Mouse (Mus musculus) spleen, adult 12 weeks (tissue): ENCODE results near the gene Rab3ip.
A peak's percentile ranks its signal among the peaks of the same experiment; 100 is the strongest.

Experiments used
- DNase-seq: peaks from one replicate; pipeline ENCODE4 v3.0.0; 2022; ENCODE audit warnings: low spot score

Rab3ip gene

DNA sequence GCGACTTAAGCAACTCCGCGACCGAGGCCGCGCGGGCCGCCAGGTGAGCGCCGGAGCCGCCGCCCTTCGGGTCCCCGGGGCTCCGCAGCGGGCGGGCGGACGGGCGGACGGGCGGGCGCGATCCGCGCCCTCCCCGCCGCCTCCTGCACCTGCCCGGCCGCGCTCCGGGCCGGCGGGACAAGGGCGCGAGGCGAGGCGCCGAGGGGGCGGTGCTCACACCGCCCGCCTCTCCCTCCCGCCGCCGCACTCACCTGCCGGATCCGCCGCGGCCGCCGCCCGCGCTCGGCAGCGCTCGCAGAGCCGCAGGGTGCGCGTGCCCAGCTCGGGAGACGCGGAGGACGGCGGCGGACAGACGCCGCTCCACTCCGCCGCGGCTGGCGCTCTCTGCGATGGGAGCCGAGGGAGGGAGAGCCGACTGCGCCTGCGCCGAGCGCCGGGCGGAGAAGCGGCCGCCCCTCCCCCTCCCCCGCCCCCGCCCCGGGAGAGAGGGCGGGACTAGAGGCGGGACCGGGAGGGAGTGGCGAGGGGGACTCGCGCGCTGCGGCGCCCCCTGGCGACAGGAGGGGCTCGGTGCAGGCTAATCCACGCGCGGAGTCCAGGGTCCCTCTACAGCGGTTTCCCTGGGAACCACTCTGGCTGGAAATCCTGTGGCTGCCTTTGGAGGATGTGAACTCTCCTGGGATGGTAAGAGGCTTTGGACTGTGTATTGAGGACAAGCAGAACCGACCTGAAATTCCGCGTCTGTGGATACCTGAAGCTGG is at the start of gene Rab3ip:
Gene Rab3ip, minus strand, starts transcription at position 761 of the 761 bp plus-strand sequence.
- DNase-seq: peak; percentile 90

DNA sequence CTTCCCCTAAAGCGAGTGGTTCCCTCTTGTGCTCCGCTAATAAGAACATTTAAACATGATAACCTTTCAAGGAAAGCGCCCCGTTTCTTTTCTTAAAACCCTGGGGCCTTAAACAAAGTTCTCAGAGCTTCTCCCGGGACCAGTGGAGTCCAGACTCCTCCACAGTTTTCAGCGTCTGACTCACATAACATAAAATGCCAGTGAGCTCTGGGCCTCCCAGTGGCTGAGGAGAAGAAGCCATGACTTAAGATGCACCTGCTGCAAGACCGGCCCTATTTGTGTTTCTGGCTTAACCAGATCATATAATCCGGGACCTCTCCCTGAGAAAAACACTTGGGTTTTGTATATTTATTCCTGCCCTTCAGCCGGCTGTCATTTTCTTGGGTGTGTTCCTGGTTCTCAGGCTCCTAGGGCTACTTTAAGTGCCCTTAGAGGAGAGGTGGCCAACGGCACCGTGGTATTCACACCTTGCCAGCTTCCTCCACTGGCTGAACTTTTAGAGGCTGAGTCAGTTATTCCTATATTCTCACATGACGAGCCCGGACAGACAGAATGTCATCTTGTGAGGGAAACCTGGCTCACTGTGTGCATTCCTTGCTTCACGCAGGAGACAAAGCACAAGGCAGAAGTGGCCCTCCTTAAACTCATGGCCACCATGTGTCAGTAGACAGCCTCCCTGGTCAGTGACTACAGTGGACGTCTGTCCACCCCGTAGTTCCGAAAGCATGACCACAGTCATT is 48.3 kb upstream of the Rab3ip start:
- no peak for DNase-seq

GRCm38 (mm10) chr10:116996236-116996600 is 45.6 kb upstream of the Rab3ip start:
- no peak for DNase-seq

- DNase-seq: no peak
These were observed 45.1 kb upstream of the Rab3ip start for GRCm38 (mm10) chr10:116995584-116996235.

GRCm38 (mm10) chr10:116995162-116995561 is 44.6 kb upstream of the Rab3ip start:
- no peak for DNase-seq

DNA sequence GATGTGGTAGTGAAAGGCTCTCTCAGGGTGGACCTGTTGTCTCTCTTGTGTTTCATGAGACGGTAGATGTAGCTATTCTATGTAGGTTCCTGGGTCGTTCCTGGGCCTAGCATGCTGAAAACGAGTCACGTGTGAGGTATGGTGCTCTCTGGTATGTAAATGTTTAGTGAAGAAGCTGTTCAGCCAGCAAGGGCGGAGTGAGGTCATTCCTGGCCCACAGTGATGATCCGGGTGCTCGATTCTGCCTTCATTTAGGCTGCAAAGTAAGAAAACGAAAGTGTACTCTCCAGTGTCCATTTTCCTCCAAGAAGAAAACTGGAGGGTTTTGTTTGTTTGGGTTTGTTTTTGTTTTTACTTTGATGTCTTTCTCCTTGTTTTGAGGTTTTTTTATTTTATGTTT is 43.4 kb upstream of the Rab3ip start:
- no peak for DNase-seq

DNA sequence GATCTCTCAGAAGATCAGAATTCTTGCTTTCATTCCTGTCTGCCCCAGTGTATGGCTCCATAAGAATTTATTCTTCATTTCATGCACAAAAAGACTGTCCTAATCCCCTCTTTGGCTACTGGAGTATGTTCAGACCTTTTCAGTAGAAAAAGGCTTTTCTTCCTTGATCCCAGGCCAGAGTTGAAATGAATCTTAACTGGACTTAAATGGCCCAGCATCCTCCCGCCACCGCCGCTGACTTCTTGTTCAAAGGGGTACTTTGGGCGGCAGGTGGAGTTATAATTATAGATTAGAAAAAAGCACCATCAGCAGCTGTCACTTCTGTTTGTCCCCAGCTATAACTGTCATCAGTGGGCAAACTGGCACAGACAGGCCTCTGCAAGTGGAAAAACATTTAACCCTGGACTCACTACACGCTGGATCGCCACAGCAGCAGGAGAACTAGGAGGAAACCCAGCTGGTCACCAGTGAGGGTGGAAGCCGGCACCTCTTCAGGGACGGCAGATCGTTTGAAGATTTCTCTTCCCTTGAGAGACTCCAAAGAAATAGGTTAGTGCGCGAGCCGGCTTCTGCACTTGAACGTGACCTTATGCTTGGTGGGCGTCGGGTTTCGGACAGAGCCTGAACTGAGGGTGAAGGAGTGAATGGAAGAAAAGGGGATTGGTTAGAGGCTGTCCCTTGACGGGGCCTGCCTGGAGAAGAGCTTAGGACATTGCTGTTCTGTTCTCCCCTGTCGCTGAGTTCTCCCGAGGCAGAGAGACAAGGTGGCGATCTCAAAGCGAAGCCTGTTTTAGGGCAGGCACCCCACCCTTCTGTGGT is 35.9 kb upstream of the Rab3ip start, which contains the start of gene Best3:
Gene Best3, plus strand, starts transcription at position 51 of the 819 bp plus-strand sequence.
- no peak for DNase-seq

- no peak for DNase-seq
These were observed 34.3 kb upstream of the Rab3ip start for GRCm38 (mm10) chr10:116984836-116985235.

- no peak for DNase-seq
These were observed 32.0 kb upstream of the Rab3ip start for GRCm38 (mm10) chr10:116982526-116982925.

GRCm38 (mm10) chr10:116980888-116981287 is 30.3 kb upstream of the Rab3ip start:
- no peak for DNase-seq

DNA sequence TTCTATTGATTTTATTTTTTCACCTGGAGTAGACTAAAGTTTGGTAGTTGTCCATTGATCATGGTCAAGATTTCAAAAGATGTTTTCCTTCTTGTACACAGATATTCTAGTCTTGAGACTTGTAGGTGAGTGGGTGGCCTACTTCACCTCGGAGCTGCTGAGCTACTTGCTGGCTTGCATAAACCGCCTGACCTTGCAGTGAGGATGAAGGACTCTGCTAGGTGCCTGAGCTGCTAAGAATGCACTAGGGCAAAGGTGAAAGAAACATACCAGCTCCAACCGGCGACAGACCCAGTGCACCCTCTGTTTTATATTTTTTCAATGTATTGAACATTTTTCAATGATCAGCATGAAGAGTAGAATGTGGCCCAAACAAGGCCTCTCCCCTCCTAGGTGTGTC is 29.7 kb upstream of the Rab3ip start:
- no peak for DNase-seq

DNA sequence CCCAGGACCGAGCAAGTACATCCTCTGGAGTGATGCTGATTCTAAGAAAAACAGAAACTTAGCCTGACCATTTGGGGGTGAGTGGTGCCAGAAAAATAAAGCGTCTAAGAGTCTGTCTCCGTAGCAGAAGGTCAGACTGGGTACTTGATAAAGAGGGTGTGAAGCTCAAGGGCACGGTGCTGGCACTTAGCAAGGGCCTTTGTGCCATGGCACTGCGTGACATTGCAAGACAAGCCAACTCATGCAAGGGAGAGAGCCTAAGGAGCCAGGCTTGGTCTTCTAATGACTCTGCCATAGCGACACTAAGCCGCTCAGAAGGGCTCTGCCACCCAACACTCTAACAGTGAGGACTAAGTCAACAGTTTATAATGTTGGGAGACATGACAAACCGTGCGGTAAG is 28.3 kb upstream of the Rab3ip start:
- no peak for DNase-seq

DNA sequence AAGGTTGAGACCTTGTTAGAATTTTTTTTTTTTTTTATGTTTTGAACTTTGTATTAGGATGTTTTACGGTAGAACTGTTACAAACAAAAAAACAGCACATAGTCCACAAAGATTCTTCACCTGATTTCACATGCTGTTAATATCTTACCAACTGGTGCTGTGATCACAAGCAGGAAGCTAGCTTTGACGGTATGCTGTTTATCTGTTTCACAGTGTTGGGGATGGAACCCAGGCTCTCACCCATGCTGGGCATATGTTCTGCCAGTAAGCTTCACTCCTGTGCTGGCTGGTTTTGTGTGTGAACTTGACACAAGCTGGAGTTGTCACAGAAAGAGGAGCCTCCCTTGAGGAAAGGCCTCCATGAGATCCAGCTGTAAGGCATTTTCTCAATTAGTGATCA is 27.3 kb upstream of the Rab3ip start:
- DNase-seq: no peak

GRCm38 (mm10) chr10:116977455-116977854 is 26.9 kb upstream of the Rab3ip start:
- no peak for DNase-seq

- DNase-seq: no peak
These were observed 21.9 kb upstream of the Rab3ip start, which contains the start of gene Gm10271 for GRCm38 (mm10) chr10:116972509-116972908. TSS of gene Gm10271 (minus strand) at chr10:116972609.

DNA sequence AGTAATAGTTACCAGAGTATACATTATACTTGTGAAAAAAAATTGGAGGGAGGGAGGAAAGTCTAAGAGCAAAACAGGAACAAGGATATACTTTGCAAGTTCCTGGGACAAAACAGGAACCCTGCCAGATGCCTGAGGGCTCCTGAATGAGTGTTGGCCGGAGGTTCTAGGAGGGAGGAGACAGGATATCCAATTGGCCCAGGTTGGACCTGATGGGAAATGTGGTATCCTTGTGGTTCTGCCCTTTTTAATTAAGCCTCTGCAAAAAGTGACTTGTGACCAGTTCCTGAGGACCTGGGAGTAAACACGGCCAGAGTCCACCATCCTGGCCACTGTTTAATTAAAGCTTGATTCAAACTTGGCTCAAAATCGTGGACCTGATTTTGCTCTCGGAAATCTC is 18.2 kb upstream of the Rab3ip start:
- DNase-seq: no peak

DNA sequence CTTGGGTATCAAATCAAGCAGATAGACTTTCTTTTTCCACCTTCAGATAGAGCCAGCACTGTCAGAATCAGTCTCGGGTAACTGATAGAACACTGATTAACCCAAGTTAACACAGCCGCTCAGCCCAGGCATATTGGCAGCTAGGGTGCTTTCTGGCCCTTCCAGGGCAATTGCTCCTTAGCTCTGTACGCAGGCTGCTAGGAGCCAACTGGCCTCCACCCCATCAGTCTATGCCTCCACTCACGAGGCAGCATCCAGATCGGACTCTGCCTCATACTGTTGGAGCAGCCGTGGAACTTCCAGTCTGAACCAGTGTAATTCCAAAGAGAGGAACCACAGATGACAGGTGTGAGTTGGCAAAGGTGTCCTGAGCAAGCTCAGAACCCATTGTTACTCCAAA is 15.5 kb upstream of the Rab3ip start:
- DNase-seq: no peak

- no peak for DNase-seq
These were observed 14.7 kb upstream of the Rab3ip start for GRCm38 (mm10) chr10:116965297-116965696.

DNA sequence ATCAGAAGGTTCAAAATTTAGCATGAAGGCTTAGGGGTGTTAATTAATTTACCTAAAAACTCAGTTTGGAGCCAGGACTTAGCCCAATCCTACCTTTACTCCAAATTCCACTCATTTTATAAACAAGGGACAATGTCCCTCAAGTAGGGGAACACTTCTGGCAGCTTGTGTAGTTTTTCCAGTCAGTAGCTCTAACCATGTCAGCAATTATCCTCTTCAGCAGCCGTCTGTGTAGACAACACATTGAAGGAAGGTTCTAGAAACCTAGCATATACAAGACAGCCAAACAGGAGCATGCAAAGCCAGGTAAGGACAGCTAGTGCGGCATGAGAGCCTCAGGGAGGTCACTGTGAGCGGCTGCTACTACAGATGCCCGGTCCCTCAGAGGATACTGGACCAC is 14.0 kb upstream of the Rab3ip start:
- no peak for DNase-seq

GRCm38 (mm10) chr10:116964084-116964483 is 13.5 kb upstream of the Rab3ip start:
- no peak for DNase-seq

- no peak for DNase-seq
These were observed 12.2 kb upstream of the Rab3ip start for GRCm38 (mm10) chr10:116962803-116963202.

DNA sequence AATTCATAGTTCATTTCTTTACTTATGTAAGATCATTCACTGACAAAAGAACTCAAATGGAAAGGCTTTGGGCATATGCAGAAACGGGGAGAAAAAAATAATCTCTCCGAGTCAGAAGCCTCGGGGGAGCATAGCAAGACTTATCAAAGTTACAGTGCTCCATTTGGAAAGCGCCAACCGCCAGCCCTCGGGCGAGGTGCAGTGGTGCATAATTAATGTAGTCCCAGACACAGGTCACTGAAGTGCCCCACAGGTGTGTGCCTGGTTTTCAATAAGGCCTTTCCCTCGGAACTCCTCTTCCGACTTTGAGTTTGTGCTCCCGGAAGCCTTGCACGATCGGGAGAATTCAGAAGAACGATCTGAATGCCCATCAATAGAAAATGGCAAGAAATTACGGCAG is 11.6 kb upstream of the Rab3ip start:
- no peak for DNase-seq
